Mouse (Mus musculus): ENCODE measurements around the gene Helz. TPM values are rescaled to one million over a fixed set of nuclear protein-coding genes. Genes with fewer than 3 reads are reported as not detected.
"Not testable (repeated sequence)": the region's sequence is repeated elsewhere in the genome, so short reads cannot be mapped to it uniquely, and the experiment has no call there.

Helz gene
- polyA plus RNA-seq, 1 experiment from 2014 or later, result 12.1 TPM

GRCm38 (mm10) chr11:107578226-107578625 lies 30.5 kb downstream of the Helz start:
- Histone ChIP-seq H3K27ac (replicated peaks) (no peak overlapping the region), H3K9me3 (no peaks in the 10 kb centered on the region), H3K9ac (no peak overlapping the region), H3K4me1 (peaks cover 26% of the 10 kb centered on the region), H3K36me3 (peaks cover 73% of the 10 kb centered on the region), H3K27me3 (replicated peaks) (no peaks in the 10 kb centered on the region), H3K4me2 (no peak overlapping the region), H3K4me3 (no peak overlapping the region)
- WGBS, result 60% methylated on average over 7 of the region's 7 CpGs
- no peak for ATAC-seq (ENCODE audit: extremely low read depth, insufficient number of reproducible peaks, low FRiP score, low TSS enrichment)

- H3K4me2 ChIP-seq, result no peak overlapping the region
- no peak overlapping the region for H3K4me3 ChIP-seq
- WGBS, result 91% methylated on average over 4 of the region's 4 CpGs
- no peak overlapping the region for H3K27ac ChIP-seq (replicated peaks)
- no peak for ATAC-seq (ENCODE audit: extremely low read depth, insufficient number of reproducible peaks, low FRiP score, low TSS enrichment)
- H3K27me3 ChIP-seq (replicated peaks), result no peaks in the 10 kb centered on the region
- H3K9me3 ChIP-seq, result no peaks in the 10 kb centered on the region
- no peak overlapping the region for H3K9ac ChIP-seq
- peaks cover 21% of the 10 kb centered on the region for H3K4me1 ChIP-seq
- peaks cover 71% of the 10 kb centered on the region for H3K36me3 ChIP-seq
These were observed 33.1 kb downstream of the Helz start for GRCm38 (mm10) chr11:107580786-107581185.

GRCm38 (mm10) chr11:107584660-107585451 lies 37.1 kb downstream of the Helz start:
- Histone ChIP-seq H3K36me3 (peaks cover 60% of the 10 kb centered on the region), H3K9me3 (no peaks in the 10 kb centered on the region), H3K9ac (no peak overlapping the region), H3K4me2 (no peak overlapping the region), H3K4me3 (no peak overlapping the region), H3K4me1 (peaks cover 18% of the 10 kb centered on the region; the same call in 1 of the 2 replicates), H3K27me3 (replicated peaks) (no peaks in the 10 kb centered on the region), H3K27ac (replicated peaks) (no peak overlapping the region)
- no peak for ATAC-seq (ENCODE audit: extremely low read depth, insufficient number of reproducible peaks, low FRiP score, low TSS enrichment)
- WGBS, result 80% methylated on average over 12 of the region's 12 CpGs

GRCm38 (mm10) chr11:107586129-107586528 lies 38.4 kb downstream of the Helz start:
- H3K27me3 ChIP-seq (replicated peaks); ATAC-seq (ENCODE audit: extremely low read depth, insufficient number of reproducible peaks, low FRiP score, low TSS enrichment); H3K4me3 ChIP-seq; H3K9me3 ChIP-seq; H3K9ac ChIP-seq; H3K27ac ChIP-seq (replicated peaks); H3K4me2 ChIP-seq: not testable (repeated sequence)
- peaks cover 18% of the 10 kb centered on the region; the same call in 1 of the 2 replicates for H3K4me1 ChIP-seq
- peaks cover 47% of the 10 kb centered on the region for H3K36me3 ChIP-seq
- 71% methylated on average over 5 of the region's 5 CpGs for WGBS

- no peak for ATAC-seq (ENCODE audit: extremely low read depth, insufficient number of reproducible peaks, low FRiP score, low TSS enrichment)
- H3K27me3 ChIP-seq (replicated peaks), result no peaks in the 10 kb centered on the region
- no peak overlapping the region for H3K4me3 ChIP-seq
- H3K9ac ChIP-seq, result no peak overlapping the region
- H3K27ac ChIP-seq (replicated peaks), result no peak overlapping the region
- peaks cover 18% of the 10 kb centered on the region; the same call in 1 of the 2 replicates for H3K4me1 ChIP-seq
- no peaks in the 10 kb centered on the region for H3K9me3 ChIP-seq
- H3K4me2 ChIP-seq, result no peak overlapping the region
- WGBS, result 91% methylated on average over 7 of the region's 7 CpGs
- peaks cover 43% of the 10 kb centered on the region for H3K36me3 ChIP-seq
These were observed 39.4 kb downstream of the Helz start for GRCm38 (mm10) chr11:107587141-107587540.

GRCm38 (mm10) chr11:107592575-107592974 lies 44.8 kb downstream of the Helz start:
- ATAC-seq (ENCODE audit: extremely low read depth, insufficient number of reproducible peaks, low FRiP score, low TSS enrichment), result no peak
- Histone ChIP-seq H3K27ac (replicated peaks) (no peak overlapping the region), H3K4me1 (no peaks in the 10 kb centered on the region), H3K9ac (no peak overlapping the region), H3K36me3 (peaks cover 60% of the 10 kb centered on the region), H3K4me3 (no peak overlapping the region), H3K4me2 (no peak overlapping the region), H3K9me3 (no peaks in the 10 kb centered on the region), H3K27me3 (replicated peaks) (no peaks in the 10 kb centered on the region)
- WGBS, result 91% methylated on average over 5 of the region's 5 CpGs

GRCm38 (mm10) chr11:107597381-107597780 lies 49.7 kb downstream of the Helz start:
- Histone ChIP-seq H3K4me1 (no peaks in the 10 kb centered on the region), H3K27me3 (replicated peaks) (no peaks in the 10 kb centered on the region), H3K27ac (replicated peaks) (no peak overlapping the region), H3K4me2 (no peak overlapping the region), H3K9me3 (no peaks in the 10 kb centered on the region), H3K9ac (no peak overlapping the region), H3K36me3 (peaks cover 85% of the 10 kb centered on the region), H3K4me3 (no peak overlapping the region)
- no peak for ATAC-seq (ENCODE audit: extremely low read depth, insufficient number of reproducible peaks, low FRiP score, low TSS enrichment)
- WGBS, result 87% methylated on average over 4 of the region's 4 CpGs

GRCm38 (mm10) chr11:107605694-107606093 lies 58.0 kb downstream of the Helz start:
- WGBS, result 92% methylated on average over 7 of the region's 7 CpGs
- Histone ChIP-seq H3K9me3 (no peaks in the 10 kb centered on the region), H3K36me3 (peaks cover 71% of the 10 kb centered on the region), H3K4me1 (0 out of 2 replicates have a peak, but pooled peaks cover 2% of the 10 kb centered on the region), H3K4me3 (no peak overlapping the region), H3K27me3 (replicated peaks) (no peaks in the 10 kb centered on the region), H3K27ac (replicated peaks) (no peak overlapping the region), H3K9ac (no peak overlapping the region), H3K4me2 (no peak overlapping the region)
- ATAC-seq (ENCODE audit: extremely low read depth, insufficient number of reproducible peaks, low FRiP score, low TSS enrichment), result no peak

- Histone ChIP-seq H3K27ac (replicated peaks) (no peak overlapping the region), H3K27me3 (replicated peaks) (no peaks in the 10 kb centered on the region), H3K4me1 (no peaks in the 10 kb centered on the region; the same call in 1 of the 2 replicates), H3K36me3 (peaks cover 34% of the 10 kb centered on the region), H3K9me3 (no peaks in the 10 kb centered on the region), H3K4me3 (no peak overlapping the region), H3K9ac (no peak overlapping the region), H3K4me2 (no peak overlapping the region)
- ATAC-seq (ENCODE audit: extremely low read depth, insufficient number of reproducible peaks, low FRiP score, low TSS enrichment), result no peak
- WGBS, result 90% methylated on average over 5 of the region's 5 CpGs
These were observed 66.2 kb downstream of the Helz start for GRCm38 (mm10) chr11:107613906-107614305.

- ATAC-seq (ENCODE audit: extremely low read depth, insufficient number of reproducible peaks, low FRiP score, low TSS enrichment), result no peak
- H3K9me3 ChIP-seq, result no peaks in the 10 kb centered on the region
- WGBS, result 68% methylated on average over 5 of the region's 5 CpGs
- H3K4me3 ChIP-seq, result no peak overlapping the region
- no peak overlapping the region for H3K27ac ChIP-seq (replicated peaks)
- no peaks in the 10 kb centered on the region for H3K27me3 ChIP-seq (replicated peaks)
- peaks cover 52% of the 10 kb centered on the region for H3K36me3 ChIP-seq
- H3K4me1 ChIP-seq, result no peaks in the 10 kb centered on the region; the same call in 1 of the 2 replicates
- H3K9ac ChIP-seq, result no peak overlapping the region
- no peak overlapping the region for H3K4me2 ChIP-seq
These were observed 68.0 kb downstream of the Helz start for GRCm38 (mm10) chr11:107615696-107616095.

GRCm38 (mm10) chr11:107617976-107618375 lies 70.2 kb downstream of the Helz start:
- H3K4me3 ChIP-seq, result no peak overlapping the region
- ATAC-seq (ENCODE audit: extremely low read depth, insufficient number of reproducible peaks, low FRiP score, low TSS enrichment), result no peak
- peaks cover 64% of the 10 kb centered on the region for H3K36me3 ChIP-seq
- H3K27ac ChIP-seq (replicated peaks), result no peak overlapping the region
- H3K27me3 ChIP-seq (replicated peaks), result no peaks in the 10 kb centered on the region
- 73% methylated on average over 5 of the region's 5 CpGs for WGBS
- no peaks in the 10 kb centered on the region; the same call in 1 of the 2 replicates for H3K4me1 ChIP-seq
- H3K9ac ChIP-seq, result no peak overlapping the region
- H3K9me3 ChIP-seq, result no peaks in the 10 kb centered on the region
- no peak overlapping the region for H3K4me2 ChIP-seq

- no peak overlapping the region for H3K4me3 ChIP-seq
- H3K36me3 ChIP-seq, result peaks cover 57% of the 10 kb centered on the region
These were observed 76.9 kb downstream of the Helz start for GRCm38 (mm10) chr11:107624661-107625060.

More at GRCm38 (mm10) chr11:107624661-107625060, 76.9 kb downstream of the Helz start:
- H3K9me3 ChIP-seq, result no peaks in the 10 kb centered on the region
- WGBS, result 92% methylated on average over 3 of the region's 3 CpGs
- no peak overlapping the region for H3K9ac ChIP-seq
- H3K27ac ChIP-seq (replicated peaks), result no peak overlapping the region
- no peak overlapping the region for H3K4me2 ChIP-seq
- H3K27me3 ChIP-seq (replicated peaks), result no peaks in the 10 kb centered on the region
- no peaks in the 10 kb centered on the region for H3K4me1 ChIP-seq
- no peak for ATAC-seq (ENCODE audit: extremely low read depth, insufficient number of reproducible peaks, low FRiP score, low TSS enrichment)

Measured in heart, embryonic 13.5 days (tissue).